Mouse (Mus musculus) left cerebral cortex, adult 9 months (tissue): ENCODE results near the gene Pifo.

Experiments
- DNase-seq, 2 experiments: peaks; one replicate each; pipeline ENCODE4 v3.0.0; 2022; ENCODE audit warnings: low spot score in 2 of 2

Pifo gene

DNA sequence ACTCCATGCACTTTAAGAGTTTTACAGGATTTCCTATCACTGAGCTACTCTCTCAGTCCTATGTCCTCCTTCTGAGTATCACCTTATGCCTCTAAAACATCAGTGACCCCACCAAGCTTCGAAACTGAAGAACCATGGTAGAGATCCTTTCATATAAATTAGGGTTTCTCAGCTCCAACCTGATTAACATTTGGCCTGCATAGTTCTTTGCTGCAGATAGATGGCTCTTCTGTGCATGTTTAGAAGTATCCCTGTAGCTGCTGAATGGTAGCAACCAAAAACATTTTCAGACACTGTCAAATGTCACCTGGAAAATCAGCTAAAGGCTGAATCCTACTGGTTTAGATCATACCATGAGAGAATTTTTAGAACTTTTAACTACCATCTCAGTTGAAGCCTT is 57.2 kb downstream of the Pifo start:
- DNase-seq: no peak

DNA sequence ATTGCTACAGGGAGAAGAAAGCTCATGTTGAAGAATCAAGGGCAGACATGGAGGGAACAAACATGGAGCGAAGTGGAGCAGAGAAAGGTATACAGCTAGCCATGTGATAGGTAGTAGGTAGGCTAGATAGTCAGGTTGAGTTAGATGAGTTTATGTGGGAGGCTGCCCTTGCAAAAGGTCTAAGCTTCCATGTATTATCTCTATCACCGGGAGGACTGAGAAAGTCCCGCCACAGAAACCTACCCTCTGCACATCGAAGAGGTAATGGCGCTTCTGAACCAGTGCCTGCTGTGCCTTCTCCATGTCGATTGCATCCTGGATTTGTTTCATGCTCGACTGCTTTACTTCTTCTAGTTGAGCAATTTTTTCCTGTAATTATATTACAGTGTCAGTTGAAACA is 63.1 kb downstream of the Pifo start:
- DNase-seq: no peak
